Mouse (Mus musculus) ovary, postnatal 14 days (tissue): ENCODE results near the gene Olfr1167.
"Not testable (repeated sequence)": the region's sequence is repeated elsewhere in the genome, so short reads cannot be mapped to it uniquely, and the experiment has no call there.

Experiments
- DNase-seq: peaks from one replicate; pipeline ENCODE4 v3.0.0; 2022; ENCODE audit warnings: low spot score

Olfr1167 gene

GRCm38 (mm10) chr2:88155093-88155492, at the start of gene Olfr1167:
TSS of gene Olfr1167 (minus strand) at chr2:88155193.
- not testable (repeated sequence) for DNase-seq

- DNase-seq, result no peak
Observed at GRCm38 (mm10) chr2:88181580-88181979, 26.6 kb upstream of the Olfr1167 start, which contains the start of gene Olfr1168. TSS of gene Olfr1168 (plus strand) at chr2:88181880.

- no peak for DNase-seq
Observed at GRCm38 (mm10) chr2:88128172-88128571, 26.8 kb downstream of the Olfr1167 start, which contains the start of gene Olfr1166. TSS of gene Olfr1166 (minus strand) at chr2:88128272.
